Mouse (Mus musculus): Measurements from ENCODE around the gene Rps6kb1. TPM values are rescaled to one million over a fixed set of nuclear protein-coding genes. Genes with fewer than 3 reads are reported as not detected.

The Rps6kb1 gene
- polyA plus RNA-seq (2014; fragmentation: Illumina TruSeq; extraction: RNeasy Lipid Tissue Mini Kit (QIAGEN cat#74804); ENCODE audit: low replicate concordance): 53.0 TPM

DNA sequence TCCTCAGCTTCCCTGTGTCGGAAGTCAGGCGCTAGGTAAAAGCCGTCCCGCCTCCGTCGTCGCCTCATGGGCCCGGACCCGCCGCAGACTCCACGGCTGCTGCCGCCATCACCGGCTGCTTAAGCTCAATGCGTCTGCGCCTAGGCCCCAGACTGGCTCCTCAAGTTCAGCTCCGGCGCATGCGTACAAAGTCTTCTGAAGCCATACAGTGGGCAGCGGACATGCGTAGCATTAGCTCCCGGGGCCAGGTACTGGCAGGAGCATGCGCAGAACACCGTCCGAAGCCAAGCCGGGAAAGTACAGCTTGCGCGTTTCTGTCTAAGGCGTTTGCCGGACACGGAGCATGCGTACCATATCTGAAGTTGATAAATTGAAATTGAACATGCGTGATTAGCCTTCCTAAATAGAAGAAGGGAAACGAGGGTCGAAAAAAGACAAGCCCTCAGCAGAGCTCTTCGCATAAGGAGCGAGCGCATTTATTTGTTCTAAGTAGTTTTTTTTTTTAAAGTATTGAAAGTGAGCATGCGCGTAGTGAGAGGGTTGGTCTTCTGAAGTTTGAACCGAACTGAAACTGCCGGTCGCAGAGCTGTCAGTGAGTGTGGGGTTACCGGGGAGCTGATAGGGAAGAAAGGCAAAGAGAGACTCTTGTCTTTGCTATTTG is at the start of gene Rps6kb1, which contains the start of gene Tubd1:
Gene Rps6kb1, minus strand, starts transcription at position 167 of the 661 bp plus-strand sequence.
Gene Tubd1, plus strand, starts transcription at position 353 of the 661 bp plus-strand sequence.

DNA sequence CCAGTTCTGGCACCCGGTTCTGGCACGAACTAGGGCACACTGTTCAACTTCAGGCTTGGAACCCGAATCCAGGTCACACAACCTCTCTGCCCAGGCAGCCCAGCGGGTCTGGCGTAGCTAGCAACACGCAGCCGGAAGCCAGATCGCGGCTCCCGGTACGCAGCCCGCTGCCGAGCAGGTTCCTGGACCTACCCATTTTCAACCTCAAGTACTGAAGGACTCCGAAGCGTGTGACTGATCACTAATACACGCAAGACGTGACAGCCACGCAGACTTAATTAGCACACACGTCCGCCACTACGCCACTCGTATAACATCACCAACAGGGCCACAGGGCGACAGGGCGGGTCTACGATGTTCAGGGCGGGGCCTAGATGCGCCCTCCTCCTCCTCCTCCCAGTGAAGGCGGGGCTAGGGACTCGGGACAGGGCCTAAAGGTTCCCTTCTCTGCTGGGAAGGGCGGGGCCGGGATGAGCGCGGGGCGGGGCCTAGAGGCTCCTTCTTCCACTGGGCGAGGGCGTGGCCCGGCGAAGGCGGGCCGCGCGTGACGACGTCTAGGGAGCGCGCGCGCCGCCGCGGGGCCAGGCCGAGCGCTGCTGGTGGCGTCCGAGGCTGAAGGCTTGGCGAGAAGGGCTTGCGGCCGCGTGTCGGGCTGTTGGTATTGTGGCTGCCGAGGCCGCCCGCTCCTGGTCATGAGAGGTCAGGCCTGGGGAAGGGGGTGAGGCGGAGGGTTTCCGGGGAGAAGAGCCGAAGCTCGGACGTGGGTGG is 60.3 kb downstream of the Rps6kb1 start, which contains the start of gene Rnft1:
Gene Rnft1, plus strand, starts transcription at position 557 of the 768 bp plus-strand sequence.

Other genes starting within 250 kb of the Rps6kb1 start
- 120 TPM for gene Med13, start 187.2 kb downstream of the Rps6kb1 start, polyA plus RNA-seq (2014; fragmentation: Illumina TruSeq; extraction: RNeasy Lipid Tissue Mini Kit (QIAGEN cat#74804); ENCODE audit: low replicate concordance)
- 92.9 TPM for gene Rnft1, start 60.1 kb downstream of the Rps6kb1 start, polyA plus RNA-seq (2014; fragmentation: Illumina TruSeq; extraction: RNeasy Lipid Tissue Mini Kit (QIAGEN cat#74804); ENCODE audit: low replicate concordance)
- gene Tubd1, start 186 bp upstream of the Rps6kb1 start, polyA plus RNA-seq (2014; fragmentation: Illumina TruSeq; extraction: RNeasy Lipid Tissue Mini Kit (QIAGEN cat#74804); ENCODE audit: low replicate concordance): 5.4 TPM
- gene Vmp1, start 139.0 kb upstream of the Rps6kb1 start, polyA plus RNA-seq (2014; fragmentation: Illumina TruSeq; extraction: RNeasy Lipid Tissue Mini Kit (QIAGEN cat#74804); ENCODE audit: low replicate concordance): 856 TPM
- gene Ptrh2, start 139.2 kb upstream of the Rps6kb1 start, polyA plus RNA-seq (2014; fragmentation: Illumina TruSeq; extraction: RNeasy Lipid Tissue Mini Kit (QIAGEN cat#74804); ENCODE audit: low replicate concordance): 13.6 TPM
- 551 TPM for gene Cltc, start 212.8 kb upstream of the Rps6kb1 start, polyA plus RNA-seq (2014; fragmentation: Illumina TruSeq; extraction: RNeasy Lipid Tissue Mini Kit (QIAGEN cat#74804); ENCODE audit: low replicate concordance)

All from small intestine, adult 10 weeks (tissue).